Mouse (Mus musculus): ENCODE measurements around the gene Plekhm3.

Plekhm3 gene

GRCm38 (mm10) chr1:64876276-64876675 is 80.3 kb downstream of the Plekhm3 start:
- peak; percentile 51 to 65 for DNase-seq (ENCODE audit: low spot score in 2 of 2)

GRCm38 (mm10) chr1:64875712-64876111 is 80.9 kb downstream of the Plekhm3 start:
- no peak for DNase-seq (ENCODE audit: low spot score in 2 of 2)

- no peak for DNase-seq (ENCODE audit: low spot score in 2 of 2)
These were observed 81.5 kb downstream of the Plekhm3 start for GRCm38 (mm10) chr1:64875156-64875555.

- no peak for DNase-seq (ENCODE audit: low spot score in 2 of 2)
These were observed 84.7 kb downstream of the Plekhm3 start for GRCm38 (mm10) chr1:64871956-64872355.

GRCm38 (mm10) chr1:64867684-64868083 is 88.9 kb downstream of the Plekhm3 start:
- no peak for DNase-seq (ENCODE audit: low spot score in 2 of 2)

- DNase-seq (ENCODE audit: low spot score in 2 of 2) = no peak
These were observed 90.5 kb downstream of the Plekhm3 start for GRCm38 (mm10) chr1:64866140-64866539.

GRCm38 (mm10) chr1:64860235-64860920 is 96.2 kb downstream of the Plekhm3 start:
- no peak for DNase-seq (ENCODE audit: low spot score in 2 of 2)

- DNase-seq (ENCODE audit: low spot score in 2 of 2) = no peak
These were observed 96.8 kb downstream of the Plekhm3 start for GRCm38 (mm10) chr1:64859826-64860225.

- DNase-seq (ENCODE audit: low spot score in 2 of 2) = no peak
These were observed 101.8 kb downstream of the Plekhm3 start for GRCm38 (mm10) chr1:64854835-64855234.

GRCm38 (mm10) chr1:64853738-64854730 is 102.6 kb downstream of the Plekhm3 start:
- DNase-seq (ENCODE audit: low spot score in 2 of 2) = no peak

GRCm38 (mm10) chr1:64853244-64853643 is 103.4 kb downstream of the Plekhm3 start:
- DNase-seq (ENCODE audit: low spot score in 2 of 2) = no peak

GRCm38 (mm10) chr1:64852272-64852671 is 104.4 kb downstream of the Plekhm3 start:
- no peak for DNase-seq (ENCODE audit: low spot score in 2 of 2)

GRCm38 (mm10) chr1:64850345-64850744 is 106.3 kb downstream of the Plekhm3 start:
- DNase-seq (ENCODE audit: low spot score in 2 of 2) = no peak

GRCm38 (mm10) chr1:64848996-64849395 is 107.6 kb downstream of the Plekhm3 start:
- DNase-seq (ENCODE audit: low spot score in 2 of 2) = no peak

- DNase-seq (ENCODE audit: low spot score in 2 of 2) = no peak
These were observed 108.5 kb downstream of the Plekhm3 start for GRCm38 (mm10) chr1:64848081-64848480.

- no peak for DNase-seq (ENCODE audit: low spot score in 2 of 2)
These were observed 109.1 kb downstream of the Plekhm3 start for GRCm38 (mm10) chr1:64847565-64847964.

- DNase-seq (ENCODE audit: low spot score in 2 of 2) = no peak
These were observed 111.6 kb downstream of the Plekhm3 start for GRCm38 (mm10) chr1:64844978-64845377.

- DNase-seq (ENCODE audit: low spot score in 2 of 2) = no peak
These were observed 112.6 kb downstream of the Plekhm3 start for GRCm38 (mm10) chr1:64843900-64844616.

GRCm38 (mm10) chr1:64840930-64841329 is 115.7 kb downstream of the Plekhm3 start:
- DNase-seq (ENCODE audit: low spot score in 2 of 2) = no peak

GRCm38 (mm10) chr1:64836584-64836983 is 120.0 kb downstream of the Plekhm3 start:
- no peak for DNase-seq (ENCODE audit: low spot score in 2 of 2)

GRCm38 (mm10) chr1:64836114-64836513 is 120.5 kb downstream of the Plekhm3 start:
- DNase-seq (ENCODE audit: low spot score in 2 of 2) = no peak

GRCm38 (mm10) chr1:64831552-64831951 is 125.1 kb downstream of the Plekhm3 start:
- DNase-seq (ENCODE audit: low spot score in 2 of 2) = no peak

Measured in heart, adult 9 months (tissue).